Mouse (Mus musculus): ENCODE data around the gene Lingo4. TPM values are rescaled to one million over a fixed set of nuclear protein-coding genes. Genes with fewer than 3 reads are reported as not detected.

The Lingo4 gene
- polyA plus RNA-seq, 1 experiment from 2014 or later: 0.13 TPM

GRCm38 (mm10) chr3:94413031-94413679 lies 14.8 kb downstream of the Lingo4 start, which contains the start of gene Tdrkh:
TSS of gene Tdrkh (plus strand) at chr3:94413273.
- Histone ChIP-seq H3K4me3 (peak within 1 kb of the TSS; percentile 47), H3K4me1 (peaks cover 5% of the 10 kb centered on the region), H3K36me3 (no peaks in the 10 kb centered on the region), H3K9me3 (no peaks in the 10 kb centered on the region), H3K27me3 (peaks cover 20% of the 10 kb centered on the region), H3K27ac (no peak within 1 kb of the TSS), H3K9ac (peak within 1 kb of the TSS; percentile 57), H3K4me2 (peak within 1 kb of the TSS; percentile 82)
- ATAC-seq (ENCODE audit: insufficient number of reproducible peaks, insufficient read depth, low FRiP score, low TSS enrichment, low read depth): peak; percentile 99
- 8% methylated on average over 52 of the region's 52 CpGs for WGBS

- no peak for ATAC-seq (ENCODE audit: insufficient number of reproducible peaks, insufficient read depth, low FRiP score, low TSS enrichment, low read depth)
- H3K4me2 ChIP-seq: no peak overlapping the region
- WGBS: 75% methylated on average over 2 of the region's 2 CpGs
These were observed 32.7 kb downstream of the Lingo4 start for GRCm38 (mm10) chr3:94430980-94431379.

GRCm38 (mm10) chr3:94434305-94434704 lies 36.0 kb downstream of the Lingo4 start:
- Histone ChIP-seq H3K4me3 (no peak overlapping the region), H3K36me3 (no peaks in the 10 kb centered on the region), H3K27me3 (no peaks in the 10 kb centered on the region), H3K4me2 (no peak overlapping the region), H3K27ac (no peak overlapping the region), H3K9ac (no peak overlapping the region), H3K4me1 (no peaks in the 10 kb centered on the region), H3K9me3 (no peaks in the 10 kb centered on the region)
- WGBS: 95% methylated on average over 2 of the region's 2 CpGs
- no peak for ATAC-seq (ENCODE audit: insufficient number of reproducible peaks, insufficient read depth, low FRiP score, low TSS enrichment, low read depth)

More at GRCm38 (mm10) chr3:94430980-94431379, 32.7 kb downstream of the Lingo4 start:
- Histone ChIP-seq H3K4me1 (no peaks in the 10 kb centered on the region), H3K9ac (no peak overlapping the region), H3K36me3 (no peaks in the 10 kb centered on the region), H3K27ac (no peak overlapping the region), H3K27me3 (no peaks in the 10 kb centered on the region), H3K9me3 (no peaks in the 10 kb centered on the region), H3K4me3 (no peak overlapping the region)

- Histone ChIP-seq H3K4me1 (no peaks in the 10 kb centered on the region), H3K27ac (no peak overlapping the region), H3K9ac (no peak overlapping the region), H3K4me3 (no peak overlapping the region), H3K9me3 (no peaks in the 10 kb centered on the region), H3K4me2 (no peak overlapping the region), H3K36me3 (no peaks in the 10 kb centered on the region), H3K27me3 (0 out of 2 replicates have a peak, but pooled peaks cover 6% of the 10 kb centered on the region)
- ATAC-seq (ENCODE audit: insufficient number of reproducible peaks, insufficient read depth, low FRiP score, low TSS enrichment, low read depth): no peak
- WGBS: 83% methylated on average over 9 of the region's 9 CpGs
These were observed 38.1 kb downstream of the Lingo4 start for GRCm38 (mm10) chr3:94436420-94436819.

- Histone ChIP-seq H3K27ac (no peak overlapping the region), H3K4me3 (no peak overlapping the region), H3K4me1 (peaks cover 12% of the 10 kb centered on the region), H3K27me3 (0 out of 2 replicates have a peak, but pooled peaks cover 6% of the 10 kb centered on the region), H3K36me3 (peaks cover 15% of the 10 kb centered on the region), H3K9me3 (no peaks in the 10 kb centered on the region), H3K4me2 (no peak overlapping the region), H3K9ac (no peak overlapping the region)
- WGBS: 42% methylated on average over 3 of the region's 3 CpGs
- no peak for ATAC-seq (ENCODE audit: insufficient number of reproducible peaks, insufficient read depth, low FRiP score, low TSS enrichment, low read depth)
These were observed 42.9 kb downstream of the Lingo4 start for GRCm38 (mm10) chr3:94441182-94441581.

GRCm38 (mm10) chr3:94442951-94443596 lies 44.8 kb downstream of the Lingo4 start, which contains the start of gene Mrpl9:
TSS of gene Mrpl9 (plus strand) at chr3:94443318.
- peak; percentile 94 for ATAC-seq (ENCODE audit: insufficient number of reproducible peaks, insufficient read depth, low FRiP score, low TSS enrichment, low read depth)
- Histone ChIP-seq H3K36me3 (peaks cover 34% of the 10 kb centered on the region), H3K9me3 (no peaks in the 10 kb centered on the region), H3K27ac (peak within 1 kb of the TSS; percentile 22; the same call in 1 of the 2 replicates), H3K4me2 (peak within 1 kb of the TSS; percentile 84), H3K27me3 (0 out of 2 replicates have a peak, but pooled peaks cover 6% of the 10 kb centered on the region), H3K4me1 (peaks cover 12% of the 10 kb centered on the region), H3K9ac (peak within 1 kb of the TSS; percentile 87), H3K4me3 (peak within 1 kb of the TSS; percentile 79)
- under 1% methylated on average over 39 of the region's 39 CpGs for WGBS

GRCm38 (mm10) chr3:94443597-94443964 lies 45.3 kb downstream of the Lingo4 start, which contains the start of gene Oaz3:
TSS of gene Oaz3 (minus strand) at chr3:94443915.
- WGBS: under 1% methylated on average over 24 of the region's 24 CpGs
- ATAC-seq (ENCODE audit: insufficient number of reproducible peaks, insufficient read depth, low FRiP score, low TSS enrichment, low read depth): no peak
- peak within 1 kb of the TSS; percentile 22; the same call in 1 of the 2 replicates for H3K27ac ChIP-seq
- H3K9me3 ChIP-seq: no peaks in the 10 kb centered on the region
- peaks cover 39% of the 10 kb centered on the region for H3K36me3 ChIP-seq
- H3K27me3 ChIP-seq: 0 out of 2 replicates have a peak, but pooled peaks cover 6% of the 10 kb centered on the region
- peak within 1 kb of the TSS; percentile 84 for H3K4me2 ChIP-seq
- peaks cover 12% of the 10 kb centered on the region for H3K4me1 ChIP-seq
- peak within 1 kb of the TSS; percentile 87 for H3K9ac ChIP-seq
- peak within 1 kb of the TSS; percentile 79 for H3K4me3 ChIP-seq

GRCm38 (mm10) chr3:94449377-94449776 lies 51.1 kb downstream of the Lingo4 start:
- no peaks in the 10 kb centered on the region for H3K9me3 ChIP-seq
- H3K27me3 ChIP-seq: no peaks in the 10 kb centered on the region
- no peak for ATAC-seq (ENCODE audit: insufficient number of reproducible peaks, insufficient read depth, low FRiP score, low TSS enrichment, low read depth)
- no peak overlapping the region for H3K27ac ChIP-seq
- H3K4me3 ChIP-seq: no peak overlapping the region
- peaks cover 4% of the 10 kb centered on the region for H3K4me1 ChIP-seq
- WGBS: 90% methylated on average over 2 of the region's 2 CpGs
- H3K9ac ChIP-seq: no peak overlapping the region
- peaks cover 49% of the 10 kb centered on the region for H3K36me3 ChIP-seq
- no peak overlapping the region for H3K4me2 ChIP-seq

Other genes with a start within 250 kb of the Lingo4 start
- not detected in 2 replicates for gene Gm10696, start 220.3 kb upstream of the Lingo4 start, polyA plus RNA-seq (2015; fragmentation: Nextera tagmentation; extraction: Ambion mirVana)
- not detected in 2 replicates for gene Gm5286, start 201.8 kb upstream of the Lingo4 start, polyA plus RNA-seq (2015; fragmentation: Nextera tagmentation; extraction: Ambion mirVana)
- gene Gm4778, start 134.5 kb upstream of the Lingo4 start, polyA plus RNA-seq (2015; fragmentation: Nextera tagmentation; extraction: Ambion mirVana): not detected in 2 replicates
- gene Them4, start 88.4 kb upstream of the Lingo4 start, polyA plus RNA-seq (2015; fragmentation: Nextera tagmentation; extraction: Ambion mirVana): 12.2 and 12.3 TPM in 2 replicates
- 5.2 and 9.2 TPM in 2 replicates for gene Them5, start 56.4 kb upstream of the Lingo4 start, polyA plus RNA-seq (2015; fragmentation: Nextera tagmentation; extraction: Ambion mirVana)
- 2.3 and 3.5 TPM in 2 replicates for gene C2cd4d, start 36.1 kb upstream of the Lingo4 start, polyA plus RNA-seq (2015; fragmentation: Nextera tagmentation; extraction: Ambion mirVana)
- 2.3 TPM in 2 replicates for gene Rorc, start 25.7 kb upstream of the Lingo4 start, polyA plus RNA-seq (2015; fragmentation: Nextera tagmentation; extraction: Ambion mirVana)
- gene Tdrkh, start 14.8 kb downstream of the Lingo4 start, polyA plus RNA-seq (2015; fragmentation: Nextera tagmentation; extraction: Ambion mirVana): 9.0 TPM in 2 replicates
- gene Mrpl9, start 44.8 kb downstream of the Lingo4 start, polyA plus RNA-seq (2015; fragmentation: Nextera tagmentation; extraction: Ambion mirVana): 64.4 and 68.9 TPM in 2 replicates
- gene Oaz3, start 45.4 kb downstream of the Lingo4 start, polyA plus RNA-seq (2015; fragmentation: Nextera tagmentation; extraction: Ambion mirVana): 1.0 TPM in 1 of 2 replicates, not detected in the other
- 6.9 and 9.8 TPM in 2 replicates for gene Celf3, start 79.8 kb downstream of the Lingo4 start, polyA plus RNA-seq (2015; fragmentation: Nextera tagmentation; extraction: Ambion mirVana)
- 1.2 and 1.5 TPM in 2 replicates for gene Riiad1, start 81.8 kb downstream of the Lingo4 start, polyA plus RNA-seq (2015; fragmentation: Nextera tagmentation; extraction: Ambion mirVana)
- 53.5 and 60.0 TPM in 2 replicates for gene Snx27, start 184.2 kb downstream of the Lingo4 start, polyA plus RNA-seq (2015; fragmentation: Nextera tagmentation; extraction: Ambion mirVana)
- not detected in 2 replicates for gene Gm10972, start 244.6 kb downstream of the Lingo4 start, polyA plus RNA-seq (2015; fragmentation: Nextera tagmentation; extraction: Ambion mirVana)

Measured in embryonic facial prominence, embryonic 13.5 days (tissue).